In genomic region chr8:78667399-78667798, GRCm38 (mm10) we compare ENCODE assay signal across 23 mouse cellular contexts.
DNase-seq lines count a peak whose midpoint lies in the region; ATAC-seq and TF ChIP-seq lines count a peak whose summit lies in the region.
"Had no signal": no experiment of that assay in that cellular context is flagged by ENCODE, and none has a peak within 500 bp of the region (broad histone marks: within the 10 kb centered on the region; RNA-seq: fewer than 3 reads in every experiment).

No protein-coding gene starts in this region.

- ATAC-seq in lung, embryonic 14.5 days (ENCODE audit: insufficient read depth), result peak; percentile 80
- ATAC-seq in lung, embryonic 16.5 days (ENCODE audit: low read depth), result peak; percentile 93
- ATAC-seq: forebrain, embryonic 14.5 days had no signal

- TF ChIP-seq POLR2A in lung, adult 2 months (IDR thresholded peaks at IDR 0.05; ENCODE audit: borderline replicate concordance, extremely low read depth, low read depth, low read length), result no peak

- no peaks in the 10 kb centered on the region for H3K4me1 ChIP-seq in lung, embryonic 14.5 days (ENCODE audit: insufficient read depth)
- H3K4me1 ChIP-seq in lung, embryonic 16.5 days (replicated peaks; ENCODE audit: control insufficient read depth, insufficient read depth, low read length), result no peaks in the 10 kb centered on the region
- no peaks in the 10 kb centered on the region for H3K4me1 ChIP-seq in lung, adult 2 months (ENCODE audit: control insufficient read depth, insufficient read depth, low read length)
- H3K4me1 ChIP-seq: embryonic facial prominence, embryonic 13.5 days; embryonic facial prominence, embryonic 15.5 days; forebrain, embryonic 10.5 days had no signal

- no peak overlapping the region for H3K4me3 ChIP-seq in lung, embryonic 14.5 days (ENCODE audit: low read depth, low read length)
- H3K4me3 ChIP-seq in lung, embryonic 16.5 days (ENCODE audit: low read length), result no peak overlapping the region
- H3K4me3 ChIP-seq in lung, adult 2 months (replicated peaks; ENCODE audit: extremely low read depth, low read depth, low read length), result no peak overlapping the region
- H3K4me3 ChIP-seq: embryonic facial prominence, embryonic 13.5 days; embryonic facial prominence, embryonic 15.5 days; erythroblast, embryonic 14.5 days; forebrain, embryonic 10.5 days; forebrain, embryonic 12.5 days had no signal

- H3K4me2 ChIP-seq in lung, embryonic 14.5 days, result no peak overlapping the region
- H3K4me2 ChIP-seq in lung, embryonic 16.5 days (ENCODE audit: low read depth, low read length), result no peak overlapping the region
- H3K4me2 ChIP-seq: embryonic facial prominence, embryonic 13.5 days; embryonic facial prominence, embryonic 15.5 days; forebrain, embryonic 12.5 days had no signal

- no peak overlapping the region for H3K9ac ChIP-seq in lung, embryonic 14.5 days
- no peak overlapping the region for H3K9ac ChIP-seq in lung, embryonic 16.5 days (ENCODE audit: low read length)
- H3K9ac ChIP-seq: embryonic facial prominence, embryonic 13.5 days; embryonic facial prominence, embryonic 15.5 days; forebrain, embryonic 12.5 days had no signal

- WGBS in lung, embryonic 14.5 days, result 63% methylated on average over 5 of the region's 5 CpGs
- WGBS in lung, embryonic 16.5 days, result 58% methylated on average over 5 of the region's 5 CpGs
- WGBS in lung, adult 2 months, result 70% methylated on average over 5 of the region's 5 CpGs

- no peak for TF ChIP-seq CTCF in lung, embryonic 14.5 days (IDR thresholded peaks at IDR 0.05; ENCODE audit: low read depth)
- TF ChIP-seq CTCF in lung, adult 2 months (IDR thresholded peaks at IDR 0.05; ENCODE audit: insufficient read depth, low read length), result no peak

- no peaks in the 10 kb centered on the region for H3K27me3 ChIP-seq in lung, embryonic 14.5 days (ENCODE audit: insufficient read depth, low read length)
- H3K27me3 ChIP-seq in lung, embryonic 16.5 days (ENCODE audit: control insufficient read depth, insufficient read depth, low read depth, low read length), result no peaks in the 10 kb centered on the region
- H3K27me3 ChIP-seq: embryonic facial prominence, embryonic 13.5 days; embryonic facial prominence, embryonic 15.5 days; forebrain, embryonic 12.5 days had no signal

- no peaks in the 10 kb centered on the region for H3K36me3 ChIP-seq in lung, embryonic 14.5 days (ENCODE audit: insufficient read depth)
- H3K36me3 ChIP-seq in lung, embryonic 16.5 days (ENCODE audit: control insufficient read depth, insufficient read depth, low read length), result no peaks in the 10 kb centered on the region
- H3K36me3 ChIP-seq: embryonic facial prominence, embryonic 15.5 days; forebrain, embryonic 12.5 days had no signal

- DNase-seq in lung, embryonic 14.5 days, result peak; percentile 71
- no peak for DNase-seq in lung, postnatal 14 days
- DNase-seq in lung, adult 2 months, result no peak
- DNase-seq in lung, postnatal 10 days, result peak; percentile 56
- peak; percentile 40 for DNase-seq in lung, postnatal 36 days
- DNase-seq in urinary bladder, postnatal 14 days (ENCODE audit: low spot score), result no peak
- DNase-seq: adrenal gland, adult 2 months; adrenal gland, postnatal 10 days; adrenal gland, postnatal 25 days; cerebellum, adult 11 months; cerebellum, adult 18-20 months; cerebellum, adult 8-10 months; cerebellum, adult 9-11 months; cerebellum, postnatal 14 days; cerebellum, postnatal 36 days; embryo, embryonic 11 days had no signal

- H3K9me3 ChIP-seq in lung, embryonic 14.5 days (ENCODE audit: low read depth, low read length), result no peaks in the 10 kb centered on the region
- H3K9me3 ChIP-seq in lung, embryonic 16.5 days (ENCODE audit: control insufficient read depth, low read length), result no peaks in the 10 kb centered on the region
- H3K9me3 ChIP-seq: embryonic facial prominence, embryonic 13.5 days; embryonic facial prominence, embryonic 15.5 days; forebrain, embryonic 10.5 days; forebrain, embryonic 12.5 days had no signal

- peak overlapping the region; percentile 18; the same call in 1 of the 2 replicates for H3K27ac ChIP-seq in lung, embryonic 14.5 days (ENCODE audit: low read depth)
- peak overlapping the region; percentile 48; the same call in 1 of the 2 replicates for H3K27ac ChIP-seq in lung, embryonic 16.5 days (ENCODE audit: low read length)
- H3K27ac ChIP-seq: embryonic facial prominence, embryonic 13.5 days; embryonic facial prominence, embryonic 15.5 days; forebrain, embryonic 10.5 days; forebrain, embryonic 12.5 days had no signal

Comparison
In these comparisons a context has a peak if more than half of its experiments do, and no peak if none do; other contexts are left out.
1. DNase-seq: peak in lung, embryonic 14.5 days (single experiment), lung, postnatal 10 days (single experiment) and lung, postnatal 36 days (single experiment); none in lung, postnatal 14 days (single experiment), lung, adult 2 months (single experiment) and urinary bladder, postnatal 14 days (single experiment).